Mouse (Mus musculus): Measurements from ENCODE around the gene Dpep1.

DNA sequence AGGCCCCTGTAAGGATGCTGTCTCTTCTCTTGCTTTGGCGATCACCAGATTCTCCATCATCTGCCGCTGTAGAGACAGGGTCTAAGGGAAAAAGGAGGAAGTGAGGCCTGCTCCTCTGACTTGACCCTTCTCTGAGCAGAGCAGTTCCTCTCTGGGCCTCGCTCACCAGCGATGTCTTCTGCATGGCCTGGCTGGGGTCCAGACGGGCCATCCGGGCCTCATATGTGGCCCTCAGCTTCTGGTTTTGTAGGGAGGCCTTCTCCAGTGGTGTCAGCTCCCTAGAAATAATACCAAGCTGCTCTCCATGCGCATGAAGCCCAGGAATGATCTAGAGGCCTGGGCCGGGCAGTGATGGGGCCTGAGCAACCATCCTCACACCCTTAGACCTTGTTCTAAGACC is 62.6 kb downstream of the Dpep1 start:
- no peak for TF ChIP-seq CTCF (IDR thresholded peaks at IDR 0.05)
- TF ChIP-seq EP300 (IDR thresholded peaks at IDR 0.05): no peak

Data from lung, postnatal 0 days (tissue).